Mouse (Mus musculus) gastrocnemius, postnatal 10 days (tissue): ENCODE data around the gene Olfr424. TPM values are rescaled to one million over a fixed set of nuclear protein-coding genes. Genes with fewer than 3 reads are reported as not detected.

ENCODE experiments used
- DNase-seq: peaks from one replicate; pipeline ENCODE4 v3.0.0; 2021; ENCODE audit warnings: mixed read lengths
- long read RNA-seq, 2 experiments: library from polyadenylated mRNA; stranded (forward); transcript quantifications; one replicate each; pipeline ENCODE4 v2.0.0; 2021
- total RNA-seq, 2 experiments: library from RNA; stranded (reverse); gene quantifications; 2 replicates each; pipeline ENCODE4 v1.2.3; 2021

Olfr424 gene
- total RNA-seq, result not detected
- long read RNA-seq, experiment 1, result 0 reads
- long read RNA-seq, experiment 2, result 0 reads

DNA sequence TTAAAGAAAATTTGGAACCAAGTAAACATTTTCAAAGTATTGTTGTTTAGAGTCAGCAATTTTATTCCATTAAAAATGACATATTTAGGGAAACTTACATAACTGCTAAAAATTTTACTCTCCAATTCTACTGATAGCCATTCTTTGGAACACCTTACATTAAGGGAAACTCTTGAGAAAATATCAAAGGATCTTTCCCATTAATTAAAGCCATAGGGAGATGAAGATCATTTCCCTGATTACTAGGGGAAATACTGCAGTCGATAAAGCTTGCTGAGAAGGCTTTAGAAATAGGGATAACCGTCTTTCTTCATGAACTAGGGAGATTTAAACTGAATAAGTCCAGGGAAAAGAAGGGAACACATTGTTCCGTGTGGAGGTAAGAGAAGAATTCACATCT lies at the start of gene Olfr424:
TSS of gene Olfr424 (plus strand) at position 301 of the 400 bp plus-strand sequence.
- DNase-seq, result no peak

DNA sequence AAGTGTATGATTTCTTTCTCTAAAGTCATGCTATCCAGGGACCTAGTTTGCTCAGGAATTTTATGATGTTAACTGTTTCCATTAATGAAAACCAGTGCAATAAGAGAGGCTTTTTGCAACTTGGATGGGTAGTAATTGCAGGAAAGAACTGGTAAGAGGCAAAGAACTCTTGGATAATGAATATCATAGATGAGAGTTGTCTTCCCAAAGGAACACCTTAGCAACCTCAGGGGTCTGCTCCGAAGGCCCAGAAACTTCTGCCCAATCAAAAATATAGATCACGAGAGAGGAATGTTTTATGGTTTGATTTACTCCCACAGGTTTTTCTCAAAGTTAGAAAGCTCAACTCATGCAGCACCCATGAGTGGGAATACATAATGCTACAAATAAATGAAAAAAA lies 47.3 kb upstream of the Olfr424 start, which contains the start of gene Olfr429:
TSS of gene Olfr429 (plus strand) at position 301 of the 400 bp plus-strand sequence.
- DNase-seq, result no peak

DNA sequence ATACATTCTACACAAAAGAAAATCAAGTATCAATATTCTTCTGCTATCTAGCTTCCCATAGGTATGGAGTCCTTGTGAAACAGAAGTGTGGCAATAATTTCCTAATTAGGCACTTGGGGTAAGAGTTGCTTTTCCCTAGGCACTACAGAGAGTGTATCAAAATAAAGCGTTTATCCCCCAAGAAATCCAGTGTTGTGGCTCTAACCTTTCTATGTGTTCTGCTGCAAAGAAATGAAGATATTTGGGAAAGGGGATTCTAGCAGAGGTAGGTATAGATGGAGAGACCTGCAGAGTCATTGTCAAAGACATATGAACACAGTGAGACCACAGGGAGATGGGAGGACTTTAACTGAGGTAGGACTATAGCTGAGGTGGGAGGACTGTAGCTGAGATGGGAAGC lies 34.7 kb upstream of the Olfr424 start, which contains the start of gene Olfr427:
TSS of gene Olfr427 (plus strand) at position 301 of the 400 bp plus-strand sequence.
- DNase-seq, result no peak

DNA sequence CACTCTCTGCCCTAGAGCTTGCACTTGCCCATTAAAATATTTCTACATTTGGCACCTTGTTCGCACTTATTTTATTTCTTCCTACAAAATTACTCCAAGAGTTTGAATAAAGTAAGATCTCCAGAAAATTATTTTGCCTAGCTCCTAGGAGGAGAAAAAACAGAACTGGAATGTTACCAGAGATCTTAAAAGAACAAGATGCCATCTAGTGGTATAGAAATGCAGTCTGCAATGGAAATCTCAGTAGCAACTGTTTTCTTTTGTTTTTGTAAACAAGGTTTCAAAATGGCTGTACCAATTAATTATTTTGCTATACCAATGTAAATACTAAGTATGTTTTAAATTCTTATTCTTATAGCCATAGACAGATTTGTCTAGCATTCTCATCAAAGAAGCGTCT lies 27.6 kb upstream of the Olfr424 start:
- no peak for DNase-seq

DNA sequence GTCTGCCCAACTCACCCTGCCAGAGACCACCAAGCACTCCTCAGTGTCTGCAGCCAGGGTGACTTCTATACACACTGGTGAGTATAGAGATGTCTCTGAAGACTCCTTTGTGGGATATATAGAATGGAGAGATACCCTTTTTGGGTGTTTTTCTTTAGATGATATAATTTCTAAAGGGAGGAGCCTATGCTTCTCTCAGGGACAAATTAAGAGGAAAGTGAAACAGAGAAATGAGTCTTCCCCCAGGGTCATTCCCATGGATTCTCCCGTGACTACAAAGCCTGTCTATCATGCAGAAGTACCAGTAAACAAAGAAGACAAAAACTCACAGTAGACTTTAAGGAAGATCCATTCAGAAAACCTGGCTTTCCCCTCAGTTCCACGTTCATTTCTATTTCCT lies 10.3 kb upstream of the Olfr424 start, which contains the start of gene Olfr231:
TSS of gene Olfr231 (minus strand) at position 101 of the 400 bp plus-strand sequence.
- no peak for DNase-seq

DNA sequence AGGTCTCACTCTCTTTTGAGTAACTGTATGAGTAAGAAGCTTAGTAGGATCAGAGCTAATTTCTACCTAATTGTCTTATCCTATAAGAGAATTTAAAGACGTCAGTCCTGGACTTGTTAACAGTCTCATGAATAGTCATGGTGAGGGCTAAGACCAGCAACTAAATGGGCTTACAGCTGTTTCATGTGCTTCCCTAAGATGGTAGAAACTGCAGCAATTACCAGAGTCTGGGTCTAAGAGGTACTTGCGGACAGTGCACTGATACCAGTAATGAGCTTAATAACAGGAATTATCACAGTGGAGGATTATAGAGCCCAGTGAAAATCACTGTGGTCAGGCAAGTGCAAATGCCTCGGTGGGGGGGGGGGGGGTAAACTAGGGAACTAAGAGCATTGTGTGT lies 682 bp downstream of the Olfr424 start:
- DNase-seq, result no peak

DNA sequence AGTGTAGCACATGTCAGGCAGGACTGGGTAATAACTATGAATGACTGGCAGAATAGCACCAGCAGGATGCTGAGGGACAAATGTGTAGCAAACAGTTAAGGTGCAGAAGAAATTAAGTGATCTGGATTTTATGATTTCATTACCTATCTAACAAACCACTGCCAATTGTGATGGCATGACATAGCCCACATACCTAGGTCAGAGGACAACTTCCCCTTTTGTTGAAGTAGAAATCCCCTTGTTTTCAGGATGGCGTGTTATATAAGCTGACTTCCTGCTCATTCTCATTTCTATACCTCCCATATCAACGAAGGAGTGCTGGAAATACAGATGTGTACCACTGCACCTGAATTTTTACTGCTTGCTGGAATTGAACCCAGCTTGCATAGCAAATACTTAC lies 10.1 kb downstream of the Olfr424 start:
- no peak for DNase-seq

DNA sequence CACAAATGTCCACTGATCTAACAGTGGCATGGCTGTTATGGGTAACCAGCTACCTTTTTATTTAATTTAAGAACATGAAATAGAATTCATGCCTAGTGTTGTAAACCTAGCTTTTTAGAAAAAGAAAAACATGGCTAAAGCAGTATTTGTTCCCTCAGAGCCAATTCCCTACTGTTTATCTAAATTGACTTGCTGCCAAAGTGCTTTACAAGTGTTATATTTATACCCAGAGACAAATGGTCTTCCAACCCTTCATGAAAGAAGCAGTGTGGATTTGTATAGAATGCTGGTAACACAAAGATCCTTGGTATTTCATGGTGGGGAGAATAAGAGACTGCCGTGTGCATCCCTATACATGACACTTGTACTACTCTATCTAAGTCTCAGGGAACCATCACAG lies 15.4 kb downstream of the Olfr424 start:
- DNase-seq, result no peak

DNA sequence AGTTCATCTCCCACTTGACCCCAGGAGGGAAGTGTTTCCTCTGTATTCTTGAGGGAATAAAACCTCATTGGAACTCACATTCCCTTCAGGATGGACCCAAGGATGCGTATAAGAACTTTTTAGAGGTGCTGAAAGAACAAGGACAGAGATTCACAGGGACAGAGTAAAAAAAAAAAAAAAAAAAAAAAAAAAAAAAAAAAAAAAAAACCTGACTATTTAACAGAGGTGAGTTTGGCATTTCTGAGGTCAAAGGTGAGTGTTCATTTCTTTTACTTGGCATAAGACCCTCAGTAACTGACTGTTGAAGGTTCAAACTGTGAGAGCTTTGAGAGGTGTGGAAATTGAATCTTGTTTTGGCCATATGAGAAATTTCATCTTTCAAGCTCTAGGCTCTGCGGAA lies 18.0 kb downstream of the Olfr424 start:
- no peak for DNase-seq

DNA sequence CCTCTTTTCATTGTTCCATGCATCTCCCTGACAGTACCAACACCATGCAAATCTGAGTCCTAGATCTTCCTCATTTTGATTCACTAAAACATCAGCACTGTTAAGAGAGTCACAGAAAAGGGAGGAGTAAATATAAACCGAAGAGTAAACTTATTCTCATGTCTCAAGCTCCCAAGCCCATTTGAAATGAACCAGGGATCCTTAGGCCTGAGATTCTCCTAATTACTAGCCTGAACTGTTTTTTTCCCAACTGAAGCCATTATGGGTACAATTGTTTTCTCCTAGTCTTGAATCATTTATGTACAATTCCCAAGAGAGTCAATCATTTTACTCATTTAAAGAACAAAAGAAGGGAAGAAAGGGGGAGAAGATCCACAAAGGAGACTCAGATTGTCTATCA lies 24.0 kb downstream of the Olfr424 start, which contains the start of gene Olfr420:
TSS of gene Olfr420 (plus strand) at position 301 of the 400 bp plus-strand sequence.
- DNase-seq, result no peak

DNA sequence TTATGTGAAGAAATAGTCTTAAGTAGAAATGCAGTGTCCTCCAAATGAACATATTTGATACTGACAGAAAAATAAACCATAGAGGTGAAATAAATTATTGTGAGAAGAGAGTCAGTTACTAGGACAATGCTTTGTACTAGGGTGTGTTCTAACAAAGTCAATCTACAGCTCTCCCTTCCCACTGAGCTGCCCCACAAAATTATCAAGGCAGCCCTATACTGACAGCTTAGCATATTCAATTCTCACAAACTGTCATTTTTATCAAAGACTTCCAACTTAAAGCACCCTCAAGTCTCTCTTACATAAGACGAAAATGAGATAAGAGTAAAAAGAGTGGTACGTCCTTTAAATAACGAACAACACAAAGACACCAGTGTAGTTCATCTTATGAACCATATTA lies 26.3 kb downstream of the Olfr424 start:
- no peak for DNase-seq

DNA sequence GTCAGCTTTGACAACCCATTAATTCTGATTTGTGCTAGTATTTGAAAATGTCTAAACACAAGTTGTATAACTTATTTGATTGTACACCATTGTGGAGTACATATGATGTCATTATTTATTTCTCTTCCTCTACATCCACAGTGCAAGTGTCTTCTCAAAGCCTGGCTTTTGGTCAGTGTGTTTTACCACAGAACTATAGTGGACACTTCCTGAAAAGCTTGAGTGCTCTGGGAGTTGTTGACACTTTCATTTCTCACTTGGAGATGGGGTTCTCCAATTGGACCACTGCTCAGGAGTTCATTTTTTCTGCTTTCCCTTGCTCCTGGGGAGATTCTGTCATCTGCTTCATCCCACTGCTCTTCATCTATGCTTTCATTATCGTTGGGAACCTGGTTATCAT lies 27.2 kb downstream of the Olfr424 start:
- no peak for DNase-seq

DNA sequence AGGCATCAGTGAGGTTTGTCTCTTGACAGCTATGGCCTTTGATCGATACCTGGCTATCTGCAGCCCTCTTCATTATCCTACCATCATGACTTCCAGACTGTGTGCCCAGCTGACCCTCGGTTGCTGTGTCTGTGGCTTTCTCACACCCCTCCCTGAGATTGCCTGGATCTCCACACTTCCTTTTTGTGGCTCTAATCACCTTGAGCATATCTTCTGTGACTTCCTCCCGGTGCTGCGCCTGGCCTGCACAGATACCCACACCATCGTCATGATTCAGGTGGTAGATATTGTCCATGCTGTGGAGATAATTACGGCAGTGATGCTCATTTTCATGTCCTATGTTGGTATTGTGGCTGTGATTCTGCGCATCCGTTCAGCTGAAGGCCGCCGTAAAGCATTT lies 27.8 kb downstream of the Olfr424 start:
- no peak for DNase-seq

DNA sequence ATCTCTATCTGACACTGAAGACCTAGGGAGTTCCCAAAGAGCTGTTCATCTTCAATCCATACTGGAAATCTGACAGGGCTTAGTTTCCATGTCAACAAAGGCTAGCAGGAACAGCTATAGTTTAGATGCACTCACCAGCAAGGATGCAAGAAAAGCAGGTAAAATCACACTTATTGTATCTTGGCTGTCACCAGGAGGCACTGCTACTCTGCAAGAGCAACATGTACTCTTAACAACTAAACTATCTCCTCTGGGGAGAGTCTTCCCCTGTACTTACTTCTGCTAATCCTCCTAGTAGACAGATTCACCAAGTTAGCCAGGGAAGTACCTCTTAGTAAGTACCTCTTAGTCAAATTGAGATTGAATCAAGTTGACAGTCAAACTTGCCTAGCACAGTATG lies 37.7 kb downstream of the Olfr424 start:
- no peak for DNase-seq

DNA sequence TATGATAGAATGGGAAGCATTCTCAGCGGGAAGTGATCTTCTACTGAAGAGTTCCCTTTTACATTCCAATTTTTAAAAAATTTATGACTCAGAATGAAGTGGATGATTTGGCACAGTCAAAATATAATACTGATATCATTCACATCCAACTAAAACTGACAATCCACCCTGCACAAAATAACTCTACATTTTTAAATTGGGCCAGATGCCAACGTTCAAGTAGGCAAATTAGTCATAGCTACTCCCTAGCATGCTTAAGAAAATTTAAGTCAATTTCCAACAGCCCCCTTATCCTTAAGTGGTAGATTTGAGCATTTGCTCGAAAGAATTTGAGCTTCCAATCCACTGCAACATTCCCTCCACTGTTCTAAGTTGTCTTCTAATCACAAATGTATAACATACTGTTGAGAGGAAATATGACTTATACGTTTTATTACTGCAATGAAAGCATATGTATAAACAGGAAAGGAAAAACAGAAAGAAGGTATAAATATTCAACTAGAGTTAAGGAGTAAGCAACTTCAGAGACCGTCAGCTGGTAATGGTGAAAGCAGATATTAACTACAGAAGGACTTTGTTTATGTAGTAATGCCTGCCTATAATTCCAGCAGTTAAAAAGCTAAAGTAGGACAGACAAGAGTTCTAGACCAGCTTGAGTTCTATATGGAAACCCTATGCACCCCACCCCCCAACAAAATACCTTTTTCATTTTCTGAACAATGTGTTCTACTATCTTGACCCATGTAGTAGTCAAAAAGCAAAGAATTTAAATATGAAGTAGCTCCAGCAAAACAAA lies 39.6 kb downstream of the Olfr424 start:
- no peak for DNase-seq

DNA sequence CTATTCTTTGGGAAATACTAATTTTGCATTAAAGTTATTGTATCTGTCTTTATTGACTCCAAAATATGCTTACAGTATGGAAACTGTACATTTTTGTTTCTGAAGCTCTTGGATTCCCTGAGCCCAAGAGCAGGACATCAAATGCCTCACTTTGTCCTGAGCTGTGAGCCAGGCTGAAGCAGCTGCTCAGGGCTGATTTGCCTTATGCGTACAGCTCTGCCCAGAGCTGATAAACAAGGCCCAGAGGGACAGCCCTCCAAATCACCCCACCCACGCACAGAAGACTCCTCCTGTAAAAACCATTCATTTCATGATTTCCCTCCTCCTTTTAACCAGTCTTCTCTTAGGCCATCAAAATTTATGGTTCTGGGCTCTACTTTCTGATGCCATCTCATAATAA lies 40.2 kb downstream of the Olfr424 start:
- no peak for DNase-seq

DNA sequence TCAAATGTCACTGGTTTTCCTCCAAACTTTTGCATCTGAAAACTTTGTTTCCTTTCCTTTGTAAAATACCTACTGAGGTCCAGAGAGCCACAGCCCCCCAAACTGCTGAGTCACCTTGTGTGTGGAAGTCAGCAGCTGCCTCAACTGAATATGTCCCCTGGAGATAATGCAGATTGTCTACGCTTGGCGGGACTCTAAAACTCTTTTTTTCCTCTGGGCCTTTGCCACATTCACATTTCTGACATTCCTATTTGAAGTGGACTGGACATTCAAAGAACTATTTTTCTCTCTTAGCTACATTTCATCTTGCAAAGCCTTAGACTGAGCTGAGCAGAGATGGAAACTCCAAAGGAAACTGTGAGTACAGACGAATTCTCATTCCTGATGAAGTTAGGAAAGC lies 41.3 kb downstream of the Olfr424 start, which contains the start of gene Spta1:
TSS of gene Spta1 (plus strand) at position 172 of the 400 bp plus-strand sequence.
- no peak for DNase-seq

Other genes with a start within 250 kb of the Olfr424 start
- gene Ifi211, start 218.5 kb upstream of the Olfr424 start, total RNA-seq, result under 1 TPM; 0.38 to 0.68 TPM
- gene Mndal, start 189.0 kb upstream of the Olfr424 start, total RNA-seq, result 1 to 10 TPM; 5.1 to 7.8 TPM
- gene Ifi203, start 188.8 kb upstream of the Olfr424 start, total RNA-seq, result 1 to 10 TPM; 3.3 to 5.5 TPM
- not detected for gene Ifi202b, start 148.8 kb upstream of the Olfr424 start, total RNA-seq
- gene Ifi205, start 99.7 kb upstream of the Olfr424 start, total RNA-seq, result 1 to 10 TPM; 1.7 to 2.3 TPM
- gene Olfr433, start 90.8 kb upstream of the Olfr424 start, total RNA-seq, result not detected
- not detected for gene Olfr432, start 82.3 kb upstream of the Olfr424 start, total RNA-seq
- not detected for gene Olfr430, start 64.9 kb upstream of the Olfr424 start, total RNA-seq
- not detected for gene Olfr429, start 47.2 kb upstream of the Olfr424 start, total RNA-seq
- not detected for gene Olfr427, start 34.6 kb upstream of the Olfr424 start, total RNA-seq
- gene Olfr231, start 10.4 kb upstream of the Olfr424 start, total RNA-seq, result not detected
- gene Olfr420, start 24.1 kb downstream of the Olfr424 start, total RNA-seq, result not detected
- 1 to 10 TPM in 1 of 2 experiments, under 1 TPM in 1; 0.26 to 1.5 TPM for gene Spta1, start 41.3 kb downstream of the Olfr424 start, total RNA-seq
- gene Olfr419, start 120.5 kb downstream of the Olfr424 start, total RNA-seq, result not detected
- not detected for gene Mptx1, start 199.0 kb downstream of the Olfr424 start, total RNA-seq
- not detected for gene Olfr417, start 233.6 kb downstream of the Olfr424 start, total RNA-seq